Mouse (Mus musculus) forebrain, embryonic 10.5 days (tissue): ENCODE data around the gene Klhl29. TPM values are rescaled to one million over a fixed set of nuclear protein-coding genes. Genes with fewer than 3 reads are reported as not detected.

ENCODE experiments used
- DNase-seq: peaks from one replicate; pipeline ENCODE4 v3.0.0-alpha.2; 2017; ENCODE audit warnings: low spot score; ENCODE audit errors: extremely low spot score
- H3K27ac ChIP-seq: fragments of 300-500 bp; sonication (generic); 2 replicates; pipeline ENCODE4 v1.5.1; 2016; ENCODE audit warnings: mild to moderate bottlenecking
- H3K27me3 ChIP-seq: fragments of 300-500 bp; sonication (generic); 2 replicates; pipeline ENCODE4 v1.6.1; 2016; ENCODE audit warnings: mild to moderate bottlenecking; ENCODE audit not compliant: poor library complexity, severe bottlenecking
- H3K36me3 ChIP-seq: fragments of 300-500 bp; sonication (generic); replicated peaks from 2 replicates; pipeline ENCODE4 v1.6.1; 2016; ENCODE audit warnings: mild to moderate bottlenecking, moderate library complexity
- H3K4me1 ChIP-seq: fragments of 300-500 bp; sonication (generic); 2 replicates; pipeline ENCODE4 v1.6.1; 2016
- H3K4me3 ChIP-seq: fragments of 300-500 bp; sonication (generic); 2 replicates; pipeline ENCODE4 v1.5.1; 2016; ENCODE audit warnings: mild to moderate bottlenecking, moderate library complexity
- H3K9me3 ChIP-seq: fragments of 300-500 bp; sonication (generic); 2 replicates; pipeline ENCODE4 v1.6.1; 2016; ENCODE audit warnings: mild to moderate bottlenecking, moderate library complexity
- WGBS: fragments of 180-500 bp; shearing (Covaris S2); methylation state at CpG from one replicate; pipeline ENCODE4 v1.1.7; 2016; 5-methylcytosine and 5-hydroxymethylcytosine counted together
- polyA plus RNA-seq: library from polyadenylated mRNA; unstranded; fragments of >200 nt; fragmentation: Nextera tagmentation; extraction: Ambion mirVana; gene quantifications from 2 replicates; pipeline ENCODE4 v1.2.1, GENCODE M21; 2016

Gene Klhl29
- polyA plus RNA-seq, 1 experiment from 2014 or later, result 1.2 TPM

GRCm38 (mm10) chr12:5104422-5105052, 270.9 kb downstream of the Klhl29 start:
- WGBS, result 86% methylated on average over 9 of the region's 9 CpGs
- Histone ChIP-seq H3K36me3 (no peaks in the 10 kb centered on the region), H3K4me3 (no peak overlapping the region), H3K4me1 (no peaks in the 10 kb centered on the region; the same call in 1 of the 2 replicates), H3K27me3 (no peaks in the 10 kb centered on the region), H3K27ac (no peak overlapping the region), H3K9me3 (no peaks in the 10 kb centered on the region)
- DNase-seq, result no peak

- H3K27ac ChIP-seq, result 0 out of 2 replicates have a peak overlapping the region, but pooled peaks have one; percentile 8
- no peak overlapping the region for H3K4me3 ChIP-seq
- H3K36me3 ChIP-seq, result no peaks in the 10 kb centered on the region
- DNase-seq, result no peak
- no peaks in the 10 kb centered on the region for H3K27me3 ChIP-seq
- H3K9me3 ChIP-seq, result no peaks in the 10 kb centered on the region
- H3K4me1 ChIP-seq, result no peaks in the 10 kb centered on the region; the same call in 1 of the 2 replicates
- WGBS, result 92% methylated on average over 13 of the region's 13 CpGs
These were observed 274.0 kb downstream of the Klhl29 start for GRCm38 (mm10) chr12:5101411-5102024.

- Histone ChIP-seq H3K4me1 (no peaks in the 10 kb centered on the region; the same call in 1 of the 2 replicates), H3K36me3 (no peaks in the 10 kb centered on the region), H3K9me3 (no peaks in the 10 kb centered on the region), H3K4me3 (no peak overlapping the region), H3K27me3 (no peaks in the 10 kb centered on the region), H3K27ac (no peak overlapping the region)
- 90% methylated on average over 9 of the region's 9 CpGs for WGBS
- no peak for DNase-seq
These were observed 275.9 kb downstream of the Klhl29 start for GRCm38 (mm10) chr12:5099572-5099971.

- Histone ChIP-seq H3K27ac (peak overlapping the region; percentile 11; the same call in 1 of the 2 replicates), H3K4me3 (no peak overlapping the region), H3K36me3 (peaks cover 21% of the 10 kb centered on the region), H3K4me1 (peaks cover 9% of the 10 kb centered on the region; the same call in 1 of the 2 replicates), H3K27me3 (no peaks in the 10 kb centered on the region), H3K9me3 (no peaks in the 10 kb centered on the region)
- 62% methylated on average over 1 of the region's 1 CpGs for WGBS
- no peak for DNase-seq
These were observed 286.8 kb downstream of the Klhl29 start for GRCm38 (mm10) chr12:5088639-5089038.

GRCm38 (mm10) chr12:5087787-5088519, 287.5 kb downstream of the Klhl29 start:
- 76% methylated on average over 10 of the region's 10 CpGs for WGBS
- no peak for DNase-seq
- Histone ChIP-seq H3K4me1 (peaks cover 9% of the 10 kb centered on the region; the same call in 1 of the 2 replicates), H3K9me3 (no peaks in the 10 kb centered on the region), H3K36me3 (peaks cover 28% of the 10 kb centered on the region), H3K27me3 (no peaks in the 10 kb centered on the region), H3K4me3 (no peak overlapping the region), H3K27ac (no peak overlapping the region)

GRCm38 (mm10) chr12:5084714-5085113, 290.8 kb downstream of the Klhl29 start:
- DNase-seq, result no peak
- peaks cover 4% of the 10 kb centered on the region; the same call in 1 of the 2 replicates for H3K4me1 ChIP-seq
- no peaks in the 10 kb centered on the region for H3K27me3 ChIP-seq
- no peak overlapping the region for H3K4me3 ChIP-seq
- no peak overlapping the region for H3K27ac ChIP-seq
- WGBS, result 93% methylated on average over 5 of the region's 5 CpGs
- no peaks in the 10 kb centered on the region for H3K9me3 ChIP-seq
- H3K36me3 ChIP-seq, result peaks cover 22% of the 10 kb centered on the region

- no peaks in the 10 kb centered on the region for H3K27me3 ChIP-seq
- 94% methylated on average over 4 of the region's 4 CpGs for WGBS
- no peak overlapping the region for H3K4me3 ChIP-seq
- H3K36me3 ChIP-seq, result peaks cover 20% of the 10 kb centered on the region
- H3K4me1 ChIP-seq, result no peaks in the 10 kb centered on the region
- DNase-seq, result no peak
- no peak overlapping the region for H3K27ac ChIP-seq
- no peaks in the 10 kb centered on the region for H3K9me3 ChIP-seq
These were observed 294.0 kb downstream of the Klhl29 start for GRCm38 (mm10) chr12:5081480-5081879.

GRCm38 (mm10) chr12:5073191-5073590, 302.3 kb downstream of the Klhl29 start:
- WGBS, result 90% methylated on average over 12 of the region's 12 CpGs
- Histone ChIP-seq H3K4me1 (0 out of 2 replicates have a peak, but pooled peaks cover 5% of the 10 kb centered on the region), H3K36me3 (no peaks in the 10 kb centered on the region), H3K27me3 (no peaks in the 10 kb centered on the region), H3K27ac (no peak overlapping the region), H3K9me3 (no peaks in the 10 kb centered on the region), H3K4me3 (no peak overlapping the region)
- DNase-seq, result no peak

- DNase-seq, result no peak
- H3K9me3 ChIP-seq, result no peaks in the 10 kb centered on the region
- no peaks in the 10 kb centered on the region for H3K36me3 ChIP-seq
- no peaks in the 10 kb centered on the region for H3K27me3 ChIP-seq
- no peak overlapping the region for H3K4me3 ChIP-seq
- H3K4me1 ChIP-seq, result 0 out of 2 replicates have a peak, but pooled peaks cover 5% of the 10 kb centered on the region
- 91% methylated on average over 3 of the region's 3 CpGs for WGBS
- no peak overlapping the region for H3K27ac ChIP-seq
These were observed 305.4 kb downstream of the Klhl29 start for GRCm38 (mm10) chr12:5070131-5070530.

- Histone ChIP-seq H3K36me3 (no peaks in the 10 kb centered on the region), H3K27me3 (no peaks in the 10 kb centered on the region), H3K27ac (no peak overlapping the region), H3K9me3 (no peaks in the 10 kb centered on the region), H3K4me1 (0 out of 2 replicates have a peak, but pooled peaks cover 5% of the 10 kb centered on the region), H3K4me3 (no peak overlapping the region)
- no peak for DNase-seq
- 60% methylated on average over 3 of the region's 3 CpGs for WGBS
These were observed 307.9 kb downstream of the Klhl29 start for GRCm38 (mm10) chr12:5067590-5067989.

GRCm38 (mm10) chr12:5048104-5048503, 327.4 kb downstream of the Klhl29 start:
- peaks cover 29% of the 10 kb centered on the region for H3K36me3 ChIP-seq
- H3K4me1 ChIP-seq, result no peaks in the 10 kb centered on the region
- WGBS, result 94% methylated on average over 4 of the region's 4 CpGs
- no peak overlapping the region for H3K27ac ChIP-seq
- peaks cover 24% of the 10 kb centered on the region for H3K9me3 ChIP-seq
- DNase-seq, result no peak
- H3K27me3 ChIP-seq, result no peaks in the 10 kb centered on the region
- no peak overlapping the region for H3K4me3 ChIP-seq

GRCm38 (mm10) chr12:5044141-5044540, 331.3 kb downstream of the Klhl29 start:
- 88% methylated on average over 15 of the region's 15 CpGs for WGBS
- H3K4me1 ChIP-seq, result no peaks in the 10 kb centered on the region
- no peaks in the 10 kb centered on the region for H3K27me3 ChIP-seq
- H3K4me3 ChIP-seq, result no peak overlapping the region
- H3K27ac ChIP-seq, result no peak overlapping the region
- H3K9me3 ChIP-seq, result no peaks in the 10 kb centered on the region
- H3K36me3 ChIP-seq, result peaks cover 50% of the 10 kb centered on the region
- DNase-seq, result no peak

- WGBS, result 97% methylated on average over 2 of the region's 2 CpGs
- DNase-seq, result no peak
- Histone ChIP-seq H3K4me1 (no peaks in the 10 kb centered on the region), H3K36me3 (peaks cover 77% of the 10 kb centered on the region), H3K4me3 (no peak overlapping the region), H3K9me3 (no peaks in the 10 kb centered on the region), H3K27ac (no peak overlapping the region), H3K27me3 (no peaks in the 10 kb centered on the region)
These were observed 337.5 kb downstream of the Klhl29 start for GRCm38 (mm10) chr12:5038008-5038407.
